Mouse (Mus musculus) stomach, postnatal 0 days (tissue): ENCODE results near the gene Il17re. TPM values are rescaled to one million over a fixed set of nuclear protein-coding genes. Genes with fewer than 3 reads are reported as not detected.

Source experiments
- ATAC-seq: fragments of 200-750 bp; cut with Nextera tagmentation; 2 replicates; pipeline ENCODE4 v1.8.0; 2017; ENCODE audit not compliant: low FRiP score, low TSS enrichment
- DNase-seq: peaks from one replicate; pipeline ENCODE4 v3.0.0-alpha.2; 2016; ENCODE audit warnings: low spot score
- H3K27ac ChIP-seq: fragments of 300-500 bp; sonication (generic); replicated peaks from 2 replicates; pipeline ENCODE4 v1.5.1; 2014; ENCODE audit warnings: mild to moderate bottlenecking, control low read depth
- H3K27me3 ChIP-seq: fragments of 300-500 bp; sonication (generic); 2 replicates; pipeline ENCODE4 v1.6.1; 2014; ENCODE audit warnings: low read length; ENCODE audit not compliant: control insufficient read depth, insufficient read depth
- H3K36me3 ChIP-seq: fragments of 300-500 bp; sonication (generic); 2 replicates; pipeline ENCODE4 v1.6.1; 2014; ENCODE audit warnings: low read length, mixed read lengths; ENCODE audit not compliant: control insufficient read depth, insufficient read depth
- H3K4me1 ChIP-seq: fragments of 300-500 bp; sonication (generic); replicated peaks from 2 replicates; pipeline ENCODE4 v1.6.1; 2014; ENCODE audit warnings: antibody characterized with exemption; ENCODE audit not compliant: control insufficient read depth, insufficient read depth
- H3K4me2 ChIP-seq: fragments of 300-500 bp; sonication (generic); replicated peaks from 2 replicates; pipeline ENCODE4 v1.6.1; 2014; ENCODE audit warnings: low read depth, mild to moderate bottlenecking, control low read depth, moderate library complexity
- H3K4me3 ChIP-seq: fragments of 300-500 bp; sonication (generic); 2 replicates; pipeline ENCODE4 v1.5.1; 2014; ENCODE audit warnings: low read depth, low read length, control low read depth
- H3K9ac ChIP-seq: fragments of 300-500 bp; sonication (generic); 2 replicates; pipeline ENCODE4 v1.6.1; 2014; ENCODE audit warnings: mild to moderate bottlenecking, low read length, control low read depth, mixed read lengths
- H3K9me3 ChIP-seq: fragments of 300-500 bp; sonication (generic); 2 replicates; pipeline ENCODE4 v1.6.1; 2016; ENCODE audit warnings: low read length; ENCODE audit not compliant: control insufficient read depth
- CTCF ChIP-seq: IDR thresholded peaks from 2 replicates; pipeline ENCODE4 v1.5.1; 2016; ENCODE audit warnings: antibody characterized with exemption, low read depth, mild to moderate bottlenecking, moderate library complexity
- EP300 ChIP-seq: optimal IDR thresholded peaks from 2 replicates; pipeline ENCODE3; 2016; ENCODE audit warnings: antibody characterized with exemption
- WGBS: fragments of 180-500 bp; shearing (Covaris S2); extraction: QIAGEN DNeasy Blood & Tissue Kit; methylation state at CpG from one replicate; pipeline ENCODE4 v1.1.7; 2014; 5-methylcytosine and 5-hydroxymethylcytosine counted together
- polyA plus RNA-seq: library from polyadenylated mRNA; unstranded; fragments of >200 nt; fragmentation: Nextera tagmentation; extraction: Ambion mirVana; gene quantifications from 2 replicates; pipeline ENCODE4 v1.2.1, GENCODE M21; 2015

Gene Il17re
- polyA plus RNA-seq, 1 experiment from 2014 or later, result 25.5 TPM

GRCm38 (mm10) chr6:113473246-113473645, 15.0 kb downstream of the Il17re start:
- no peak overlapping the region for H3K4me2 ChIP-seq
- ATAC-seq (no peak), DNase-seq (no peak)
- peaks cover 8% of the 10 kb centered on the region for H3K4me1 ChIP-seq
- H3K9me3 ChIP-seq, result no peaks in the 10 kb centered on the region
- H3K9ac ChIP-seq, result no peak overlapping the region
- no peak overlapping the region for H3K4me3 ChIP-seq
- no peaks in the 10 kb centered on the region for H3K27me3 ChIP-seq
- H3K27ac ChIP-seq, result no peak overlapping the region
- TF ChIP-seq CTCF, result no peak
- no peak for TF ChIP-seq EP300
- 43% methylated on average over 2 of the region's 2 CpGs for WGBS
- H3K36me3 ChIP-seq, result no peaks in the 10 kb centered on the region

- Histone ChIP-seq H3K9ac (no peak overlapping the region), H3K4me3 (no peak overlapping the region), H3K4me2 (no peak overlapping the region), H3K27me3 (no peaks in the 10 kb centered on the region), H3K9me3 (no peaks in the 10 kb centered on the region), H3K4me1 (peaks cover 8% of the 10 kb centered on the region), H3K27ac (no peak overlapping the region), H3K36me3 (no peaks in the 10 kb centered on the region)
- DNase-seq (no peak), ATAC-seq (no peak)
- WGBS, result 86% methylated on average over 6 of the region's 6 CpGs
- no peak for TF ChIP-seq CTCF
- no peak for TF ChIP-seq EP300
These were observed 15.4 kb downstream of the Il17re start for GRCm38 (mm10) chr6:113473715-113474114.

- Histone ChIP-seq H3K9ac (no peak overlapping the region), H3K4me2 (no peak overlapping the region), H3K4me1 (peaks cover 3% of the 10 kb centered on the region), H3K27ac (no peak overlapping the region), H3K4me3 (no peak overlapping the region), H3K36me3 (no peaks in the 10 kb centered on the region), H3K9me3 (no peaks in the 10 kb centered on the region), H3K27me3 (no peaks in the 10 kb centered on the region)
- DNase-seq, result no peak
- TF ChIP-seq EP300 (no peak), CTCF (no peak)
- WGBS, result 17% methylated on average over 7 of the region's 7 CpGs
- ATAC-seq, result no peak
These were observed 19.1 kb downstream of the Il17re start for GRCm38 (mm10) chr6:113477353-113477752.

GRCm38 (mm10) chr6:113478906-113479305, 20.6 kb downstream of the Il17re start:
- H3K4me1 ChIP-seq, result 0 out of 2 replicates have a peak, but pooled peaks cover 2% of the 10 kb centered on the region
- H3K27me3 ChIP-seq, result no peaks in the 10 kb centered on the region
- H3K36me3 ChIP-seq, result no peaks in the 10 kb centered on the region
- no peak overlapping the region; the same call in 1 of the 2 replicates for H3K27ac ChIP-seq
- H3K4me2 ChIP-seq, result no peak overlapping the region
- WGBS, result 82% methylated on average over 10 of the region's 10 CpGs
- H3K9ac ChIP-seq, result no peak overlapping the region
- DNase-seq, result no peak
- H3K4me3 ChIP-seq, result no peak overlapping the region
- ATAC-seq, result no peak
- no peaks in the 10 kb centered on the region for H3K9me3 ChIP-seq
- TF ChIP-seq CTCF (no peak), EP300 (no peak)

- Histone ChIP-seq H3K4me3 (no peak overlapping the region), H3K4me2 (no peak overlapping the region), H3K9ac (no peak overlapping the region), H3K27me3 (no peaks in the 10 kb centered on the region), H3K4me1 (0 out of 2 replicates have a peak, but pooled peaks cover 2% of the 10 kb centered on the region), H3K9me3 (no peaks in the 10 kb centered on the region), H3K27ac (peak overlapping the region; percentile 53), H3K36me3 (no peaks in the 10 kb centered on the region)
- TF ChIP-seq CTCF (no peak), EP300 (no peak)
- DNase-seq, result peak; percentile 65
- 45% methylated on average over 18 of the region's 18 CpGs for WGBS
- peak; percentile 44 for ATAC-seq
These were observed 22.5 kb downstream of the Il17re start for GRCm38 (mm10) chr6:113480555-113481373.

GRCm38 (mm10) chr6:113482477-113483099, 24.3 kb downstream of the Il17re start:
- peak; percentile 69 for DNase-seq
- 5% methylated on average over 56 of the region's 65 CpGs for WGBS

More at GRCm38 (mm10) chr6:113482477-113483099, 24.3 kb downstream of the Il17re start:
- TF ChIP-seq CTCF, result peak; percentile 33; the same call in 1 of the 2 replicates
- TF ChIP-seq EP300, result no peak
- Histone ChIP-seq H3K4me3 (peak overlapping the region; percentile 47), H3K4me2 (peak overlapping the region; percentile 77), H3K27ac (peak overlapping the region; percentile 81), H3K4me1 (0 out of 2 replicates have a peak, but pooled peaks cover 2% of the 10 kb centered on the region), H3K9me3 (no peaks in the 10 kb centered on the region), H3K36me3 (no peaks in the 10 kb centered on the region), H3K9ac (peak overlapping the region; percentile 59), H3K27me3 (no peaks in the 10 kb centered on the region)
- peak; percentile 40 for ATAC-seq
